Mouse (Mus musculus) left cerebral cortex, adult 11 months (tissue): ENCODE results near the gene Gpr39.
"Not testable (repeated sequence)": the region's sequence is repeated elsewhere in the genome, so short reads cannot be mapped to it uniquely, and the experiment has no call there.

Experiments used
- DNase-seq: peaks from one replicate; pipeline ENCODE4 v3.0.0; 2022; ENCODE audit warnings: low spot score

Gene Gpr39

DNA sequence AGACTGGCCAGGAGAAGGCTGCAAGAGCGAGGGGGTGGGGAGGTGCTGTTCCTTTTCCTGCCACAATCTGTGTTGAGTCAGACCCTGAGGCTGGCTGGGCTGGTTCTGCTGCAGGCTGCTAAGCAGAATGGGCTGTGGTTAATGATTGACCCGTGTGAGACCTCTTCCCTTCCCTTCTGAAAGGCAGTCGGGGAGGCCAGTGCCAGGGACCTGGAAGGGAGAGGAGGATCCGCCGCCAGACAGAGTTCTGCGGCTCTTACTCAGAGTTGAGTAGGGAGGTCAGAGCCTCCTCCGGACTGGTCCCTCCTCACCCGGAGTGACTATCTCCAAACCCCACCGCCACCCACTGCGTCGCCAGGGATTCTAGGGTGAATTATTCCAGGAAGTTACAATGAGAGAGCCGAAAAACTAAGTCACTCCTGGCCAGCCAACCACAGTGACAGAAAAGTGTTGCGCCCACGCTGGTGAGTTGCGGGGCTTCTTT is at the start of gene Gpr39:
Gpr39 (plus strand) TSS at position 206 of the 484 bp plus-strand sequence.
- DNase-seq, result no peak

DNA sequence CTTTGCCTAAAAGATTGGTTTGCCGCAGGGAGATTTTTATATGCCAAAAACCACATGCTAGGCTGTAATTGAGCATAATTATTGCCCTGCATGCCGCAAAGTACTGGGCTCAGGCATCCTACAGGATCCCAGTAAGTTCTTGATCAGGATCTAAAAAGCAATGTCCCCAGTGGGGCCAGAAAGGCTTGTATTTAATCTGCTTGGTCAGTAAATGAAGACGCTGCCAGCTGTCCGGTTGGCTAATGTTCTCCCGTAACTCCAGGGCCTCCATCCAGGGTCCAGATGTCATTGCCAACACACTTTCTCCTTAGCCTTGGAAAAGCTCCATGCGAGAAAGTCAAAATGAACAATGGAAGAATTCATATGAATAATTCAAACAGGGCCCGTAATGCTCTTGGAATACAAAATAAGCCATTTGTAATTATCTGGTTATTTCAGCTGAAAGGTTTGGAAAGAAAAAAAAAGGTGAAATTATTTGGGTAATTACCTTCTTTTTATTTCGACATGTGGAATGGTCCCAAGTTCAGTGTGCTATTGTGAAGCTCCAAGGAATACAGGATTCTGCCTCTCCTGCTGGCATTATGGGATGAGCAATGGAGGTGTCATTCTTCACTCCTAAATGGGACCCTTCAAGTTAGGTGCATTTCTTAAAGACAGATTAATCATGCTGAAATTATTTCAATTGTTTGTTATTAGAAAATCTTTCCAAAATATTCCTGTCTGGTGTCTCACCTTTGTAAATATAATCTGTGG is 37.1 kb upstream of the Gpr39 start:
- no peak for DNase-seq

DNA sequence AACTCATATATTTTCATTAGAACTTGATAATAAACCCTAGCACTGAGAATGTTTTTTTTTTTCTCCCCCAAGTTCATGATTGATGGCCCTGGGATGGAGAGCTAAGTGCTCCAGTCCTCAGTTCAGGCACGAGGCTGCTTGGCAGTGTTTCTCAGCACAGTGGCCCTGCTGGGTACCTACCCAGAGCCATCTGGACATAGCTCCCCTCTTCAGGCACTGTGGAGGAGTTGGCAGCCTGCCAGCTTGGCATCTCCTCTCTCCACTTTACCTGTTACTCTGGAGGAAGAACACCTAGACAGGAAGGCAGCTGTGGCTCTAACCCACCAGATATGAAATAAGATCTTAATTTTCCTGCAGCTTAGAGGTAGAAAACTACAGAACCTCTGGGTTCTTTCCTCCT is 33.2 kb upstream of the Gpr39 start:
- DNase-seq, result no peak

DNA sequence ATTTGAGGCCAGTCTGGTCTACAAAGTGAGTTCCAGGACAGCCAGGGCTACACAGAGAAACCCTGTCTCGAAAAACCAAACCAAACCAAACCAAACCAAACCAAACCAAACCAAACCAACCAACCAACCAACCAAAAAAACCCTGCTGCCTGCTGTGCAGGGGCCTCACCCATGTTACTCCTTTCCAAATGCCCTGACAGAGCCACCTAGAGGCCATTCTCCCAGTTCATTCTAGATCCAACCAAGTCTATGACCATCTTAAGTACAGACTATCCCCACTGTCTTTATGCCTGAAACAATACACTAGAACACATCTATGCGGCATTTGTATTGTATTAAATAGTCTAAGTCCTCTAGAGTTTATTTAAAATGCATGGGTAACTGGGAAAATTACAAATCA is 30.0 kb upstream of the Gpr39 start:
- DNase-seq, result not testable (repeated sequence)

DNA sequence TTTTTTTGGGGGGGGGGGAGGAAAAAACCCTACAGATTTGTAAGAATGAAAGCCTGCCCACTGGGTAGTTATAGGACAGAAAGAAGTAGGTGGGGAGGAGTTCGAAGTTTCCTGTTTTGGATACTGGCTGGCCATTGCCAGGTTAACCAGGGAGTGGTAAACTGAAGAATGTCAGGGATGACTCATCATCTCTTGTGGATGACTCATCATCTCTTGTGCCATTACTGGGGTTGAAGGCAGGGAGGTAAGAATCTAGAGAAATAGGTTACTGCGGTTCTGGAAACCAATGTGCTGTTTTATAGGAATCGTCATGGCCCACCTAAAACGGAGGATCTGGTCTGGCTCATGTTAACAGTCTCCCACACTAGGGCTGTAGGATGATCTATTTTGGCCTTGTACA is 28.8 kb upstream of the Gpr39 start:
- no peak for DNase-seq

DNA sequence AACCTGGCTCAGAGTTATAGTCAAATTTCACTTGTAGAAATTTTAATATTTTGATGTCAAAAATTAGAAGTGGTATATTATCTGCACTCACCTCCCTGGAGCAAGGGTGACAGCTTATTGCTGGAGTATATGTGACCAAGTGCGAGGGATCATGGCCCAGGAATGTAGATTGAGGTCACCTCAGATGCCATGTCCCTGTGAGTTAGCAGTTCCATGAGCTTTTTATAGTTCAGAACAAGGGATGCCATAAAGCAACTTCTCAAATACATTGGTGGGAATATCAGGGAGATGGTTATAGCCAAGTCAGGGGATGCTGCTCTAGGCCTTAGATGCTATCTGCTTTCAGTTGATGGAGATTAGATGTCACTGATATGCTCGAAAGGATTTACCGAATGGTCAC is 27.7 kb upstream of the Gpr39 start:
- DNase-seq, result no peak

DNA sequence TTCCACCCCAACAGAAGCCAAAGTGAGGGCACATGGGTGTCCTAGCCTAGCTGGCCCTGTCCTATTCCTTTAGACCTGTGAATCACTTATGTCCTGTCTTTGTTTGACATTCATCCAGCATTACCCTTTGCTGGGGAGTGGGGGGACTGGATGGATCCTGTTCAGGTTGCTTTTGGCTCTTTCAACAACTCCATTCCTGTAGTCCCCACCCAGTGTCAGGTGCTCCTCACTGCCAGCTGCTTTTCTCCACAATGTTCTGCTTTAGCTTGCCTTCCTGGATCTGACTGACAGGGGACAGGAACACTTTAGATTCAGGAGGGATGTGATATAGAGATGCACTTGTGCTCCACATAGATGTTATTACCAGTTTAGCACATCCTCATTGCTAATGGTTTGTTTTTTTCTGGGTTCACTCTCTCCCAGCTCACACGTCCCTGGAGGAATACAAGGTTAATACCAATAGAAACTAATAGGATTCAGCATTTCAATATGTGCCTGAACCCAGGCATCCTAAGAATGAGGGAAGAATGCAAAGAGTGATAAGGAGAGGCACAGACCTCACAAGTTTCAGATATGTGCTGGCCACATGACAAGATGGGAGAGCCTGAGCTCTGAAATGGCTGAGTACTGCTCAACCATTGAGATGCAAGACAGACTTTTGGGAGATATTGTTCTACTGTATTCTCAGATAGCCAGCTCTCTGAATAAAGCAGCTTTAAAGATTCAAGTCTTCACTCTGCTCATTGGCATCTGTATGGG is 23.8 kb upstream of the Gpr39 start:
- DNase-seq, result no peak

DNA sequence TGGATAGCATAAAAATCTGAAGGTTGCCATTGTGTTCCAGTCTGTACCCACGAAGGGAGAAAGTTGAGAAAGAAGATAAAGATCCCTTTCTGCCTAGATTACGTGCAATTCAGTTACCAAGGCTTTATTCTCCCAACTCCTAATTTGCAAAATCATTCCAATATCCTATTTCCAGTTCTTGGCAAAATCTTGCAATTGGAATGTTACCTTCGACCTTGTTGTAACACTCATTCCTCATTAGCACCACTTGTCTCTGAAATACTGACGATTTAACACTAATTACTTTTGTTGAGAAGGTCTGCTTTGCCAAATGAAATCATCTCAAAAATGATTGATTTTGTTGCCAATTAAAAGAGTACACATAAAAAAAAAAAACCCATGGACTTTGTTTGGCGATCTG is 19.4 kb upstream of the Gpr39 start:
- DNase-seq, result no peak

DNA sequence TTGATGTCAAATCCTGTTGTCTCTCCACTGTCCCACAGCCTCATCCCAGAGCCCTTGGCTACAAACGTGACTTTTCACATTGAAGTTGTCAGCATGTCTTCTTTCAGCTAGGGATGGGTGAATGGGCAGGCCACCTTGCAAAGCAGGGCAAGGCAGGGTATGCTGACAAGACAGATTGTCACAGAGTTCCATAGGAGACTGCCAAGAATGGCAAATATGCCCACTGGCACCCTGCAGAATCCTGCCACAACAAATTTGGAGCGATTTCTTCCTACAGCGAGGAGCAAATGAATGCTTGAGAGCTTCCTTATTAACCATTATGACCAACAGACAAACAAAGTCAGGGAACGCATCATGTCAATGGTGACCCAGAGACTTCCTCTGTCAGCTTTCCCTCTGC is 16.6 kb upstream of the Gpr39 start:
- no peak for DNase-seq

DNA sequence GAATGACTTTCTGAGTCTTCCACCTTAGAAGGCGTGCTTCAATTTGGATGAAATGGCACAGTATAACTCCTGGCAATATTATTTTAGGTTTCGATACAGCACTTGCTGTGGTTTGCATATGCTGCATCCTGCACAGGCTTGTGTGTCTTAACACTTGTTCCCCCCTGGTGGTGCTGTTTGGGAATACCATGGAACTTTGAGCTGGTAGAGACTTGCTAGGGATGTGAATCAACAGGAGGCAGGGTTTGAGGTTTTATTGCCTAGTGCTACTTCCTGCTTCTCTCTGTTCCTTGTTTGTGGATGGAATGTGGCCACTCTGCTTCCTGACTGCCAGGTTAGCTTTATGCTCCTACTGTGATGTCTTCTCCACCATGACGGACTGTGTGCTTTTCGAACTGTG is 15.9 kb upstream of the Gpr39 start:
- DNase-seq, result no peak

DNA sequence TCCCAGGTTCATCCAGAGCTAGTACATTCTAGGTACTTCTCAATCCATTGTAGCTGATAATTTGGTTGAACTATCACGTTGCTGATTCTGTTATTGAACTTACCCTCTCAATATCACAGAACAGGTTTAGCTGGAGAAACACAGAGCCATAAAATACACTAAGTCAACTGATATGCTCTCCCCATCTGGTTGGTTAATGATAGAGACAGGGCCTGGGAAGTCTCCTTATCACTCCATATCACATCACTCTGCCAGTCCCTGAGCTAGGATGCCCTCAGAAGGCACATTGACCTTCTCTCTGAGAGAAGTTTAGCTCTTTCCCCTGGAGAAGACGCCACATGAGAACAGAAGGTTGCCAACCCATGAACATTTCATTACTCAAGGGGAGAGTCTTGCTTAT is 14.7 kb upstream of the Gpr39 start:
- no peak for DNase-seq

DNA sequence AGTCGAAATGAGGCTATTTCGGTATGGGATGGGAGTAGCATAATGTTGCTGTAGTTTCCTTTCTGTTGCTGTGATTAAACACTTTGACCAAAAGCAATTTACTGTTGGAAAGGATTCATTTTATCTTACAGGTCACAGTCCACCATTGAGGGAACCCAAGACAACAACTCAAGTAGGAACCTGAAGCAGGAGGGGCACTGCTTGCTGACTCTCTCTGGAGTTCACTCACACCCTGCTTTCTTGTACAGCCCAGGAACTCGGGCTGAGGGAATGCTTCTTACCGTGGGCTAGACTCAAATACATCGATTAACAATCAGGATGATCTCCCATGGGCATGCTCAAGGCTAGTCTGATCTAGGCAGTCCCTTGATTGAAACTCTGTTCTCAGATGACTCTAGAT is 14.1 kb upstream of the Gpr39 start:
- no peak for DNase-seq

DNA sequence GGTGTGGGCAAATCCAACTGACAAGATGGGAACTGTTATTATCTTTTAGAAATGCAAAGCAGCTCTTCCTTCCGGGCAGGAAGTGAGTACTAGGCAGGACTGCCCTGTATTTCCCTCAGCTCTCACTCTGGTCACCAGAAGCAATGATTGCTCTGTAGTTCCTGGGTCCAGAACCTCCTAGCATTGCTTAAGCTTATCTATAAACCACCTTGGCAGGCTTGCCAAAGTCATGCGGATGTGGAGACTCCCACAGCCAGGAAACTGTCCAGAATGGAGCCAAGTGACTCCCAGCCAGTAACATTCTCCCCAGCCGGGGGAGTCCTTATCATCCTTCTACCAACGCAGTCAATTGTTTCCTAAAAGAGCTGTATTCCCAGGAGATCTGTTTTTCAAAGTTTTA is 13.7 kb upstream of the Gpr39 start:
- no peak for DNase-seq

DNA sequence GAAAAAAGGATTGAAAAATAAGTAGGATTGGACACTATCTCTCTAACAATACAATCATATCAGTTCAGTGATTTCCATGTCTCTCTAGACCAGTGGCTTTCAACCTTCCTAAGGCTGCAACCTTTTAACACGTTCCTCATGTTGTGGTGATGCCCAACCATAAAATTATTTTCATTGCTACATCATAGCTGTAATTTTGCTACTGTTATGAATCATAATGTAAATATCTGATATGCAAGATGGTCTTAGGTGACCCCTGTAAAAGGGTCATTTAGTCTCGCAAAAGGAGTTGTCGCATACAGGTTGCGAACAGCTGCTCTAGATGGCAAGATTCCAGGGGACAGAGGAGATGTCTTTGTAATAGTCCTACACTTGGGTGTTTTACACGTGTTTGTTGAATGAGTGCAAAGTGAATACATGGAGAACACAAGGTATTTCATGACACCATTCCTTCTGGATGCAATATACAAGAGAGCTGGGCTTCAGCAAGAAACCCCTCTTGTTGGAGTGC is 11.6 kb upstream of the Gpr39 start:
- DNase-seq, result no peak

DNA sequence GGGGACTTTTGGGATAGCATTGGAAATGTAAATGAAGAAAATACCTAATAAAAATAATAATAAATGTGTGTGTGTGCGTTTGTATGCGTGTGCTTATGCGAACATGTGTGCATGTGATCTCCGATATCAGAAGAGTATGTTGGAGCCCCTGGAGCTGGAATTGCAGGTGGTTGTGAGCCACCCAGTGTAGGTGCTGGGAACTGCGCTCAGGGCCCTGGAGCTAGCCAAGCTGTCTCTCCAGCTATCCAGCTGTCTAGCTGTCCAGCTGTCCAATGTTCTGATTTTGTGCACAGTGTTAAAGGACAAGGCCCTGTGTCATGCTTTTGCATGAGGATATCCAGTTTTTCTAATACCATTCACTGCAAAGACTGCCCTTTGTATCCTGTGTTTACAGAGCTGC is 7.8 kb upstream of the Gpr39 start:
- no peak for DNase-seq

DNA sequence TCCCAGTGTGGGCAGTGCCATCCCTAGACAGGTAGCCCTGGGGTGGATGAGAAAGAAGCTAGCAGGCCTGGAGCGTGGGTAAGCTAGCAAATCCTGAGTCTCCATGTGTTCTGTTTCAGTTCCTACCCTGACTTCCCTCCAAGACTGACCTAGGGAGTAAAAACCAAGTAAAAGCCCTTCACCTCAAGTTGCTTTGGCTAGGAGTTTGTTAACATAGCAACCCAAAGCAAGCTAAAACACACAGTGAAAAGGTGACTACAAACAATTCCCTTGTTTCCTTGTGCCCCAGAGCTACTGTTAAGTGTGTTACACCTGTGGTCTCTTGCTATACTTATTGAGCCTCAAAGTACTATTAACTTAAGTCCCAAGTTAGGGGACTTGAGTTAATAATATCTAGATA is 1.6 kb upstream of the Gpr39 start:
- no peak for DNase-seq

DNA sequence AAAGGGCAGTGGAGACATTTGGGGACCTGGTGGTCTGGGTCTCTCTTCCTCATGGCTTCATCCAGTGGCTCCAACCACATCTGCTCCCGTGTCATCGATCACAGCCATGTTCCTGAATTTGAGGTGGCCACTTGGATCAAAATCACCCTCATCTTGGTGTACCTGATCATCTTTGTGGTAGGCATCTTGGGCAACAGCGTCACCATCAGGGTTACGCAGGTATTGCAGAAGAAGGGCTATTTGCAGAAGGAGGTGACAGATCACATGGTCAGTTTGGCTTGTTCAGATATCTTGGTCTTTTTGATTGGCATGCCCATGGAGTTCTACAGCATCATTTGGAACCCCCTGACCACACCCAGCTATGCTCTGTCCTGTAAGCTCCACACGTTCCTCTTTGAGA is 491 bp downstream of the Gpr39 start:
- DNase-seq, result no peak

DNA sequence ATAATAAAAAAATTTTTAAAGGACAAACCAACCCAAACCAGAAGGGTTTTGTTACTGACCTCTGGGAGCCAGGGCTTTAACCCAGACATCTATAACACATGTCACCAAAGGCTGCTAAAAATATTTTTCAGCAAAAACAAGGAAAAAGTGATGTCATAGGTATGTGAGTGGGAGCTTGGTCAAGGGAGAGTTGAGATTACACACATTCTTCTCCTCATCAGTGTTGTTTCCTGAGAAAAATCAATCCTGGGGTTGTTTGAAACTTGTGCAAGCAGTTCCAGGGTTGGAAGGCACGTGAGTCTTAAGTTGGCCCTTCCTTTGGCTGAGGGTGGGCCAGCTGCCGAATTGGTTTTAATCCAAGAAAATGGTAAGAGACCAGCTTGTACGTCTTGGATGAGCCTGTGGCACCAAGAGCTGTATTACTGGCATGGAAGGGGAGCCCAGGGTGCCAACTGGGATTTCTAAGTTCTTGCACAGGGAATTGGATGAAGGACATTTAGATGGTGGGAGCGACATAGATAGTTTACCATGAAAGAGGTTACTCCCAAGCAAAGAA is 2.8 kb downstream of the Gpr39 start:
- no peak for DNase-seq

DNA sequence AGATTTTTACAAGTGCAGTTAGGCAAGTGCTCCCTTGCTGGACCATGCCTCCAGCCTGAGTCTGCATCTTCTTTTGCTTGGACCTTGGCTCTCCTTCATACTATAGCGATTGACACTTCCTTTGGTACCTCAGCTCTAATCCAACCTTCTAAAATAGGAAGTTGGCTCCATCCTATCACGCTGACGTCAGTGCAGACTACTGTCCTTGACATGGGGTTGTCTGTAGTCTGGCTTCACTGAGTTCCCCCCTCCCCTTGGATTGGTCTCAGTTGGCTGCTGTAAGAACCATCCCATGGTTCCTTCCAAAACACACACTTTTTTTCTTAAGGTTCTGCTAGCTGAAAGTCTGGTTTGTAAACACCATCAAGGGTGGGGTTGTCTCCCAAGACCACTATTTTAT is 7.6 kb downstream of the Gpr39 start:
- no peak for DNase-seq

DNA sequence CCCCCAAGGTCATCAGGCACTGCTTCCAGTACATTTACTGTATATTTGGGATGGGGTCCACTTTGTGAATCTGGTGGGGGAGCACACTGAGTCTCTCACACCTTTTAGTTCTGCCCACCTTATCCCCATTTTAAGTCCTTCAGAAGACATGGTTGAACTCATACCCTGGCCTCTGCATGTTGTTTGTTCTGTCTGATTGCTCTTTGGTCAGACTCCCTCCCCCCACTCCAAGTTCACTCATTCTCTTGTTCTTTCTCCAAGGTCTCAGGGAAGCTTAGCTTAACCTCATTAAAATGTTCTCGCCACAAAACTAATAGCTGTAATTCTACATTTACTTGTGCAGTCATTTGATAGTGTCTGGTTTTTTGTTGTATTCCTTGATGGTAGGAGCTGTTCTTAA is 8.5 kb downstream of the Gpr39 start:
- no peak for DNase-seq

DNA sequence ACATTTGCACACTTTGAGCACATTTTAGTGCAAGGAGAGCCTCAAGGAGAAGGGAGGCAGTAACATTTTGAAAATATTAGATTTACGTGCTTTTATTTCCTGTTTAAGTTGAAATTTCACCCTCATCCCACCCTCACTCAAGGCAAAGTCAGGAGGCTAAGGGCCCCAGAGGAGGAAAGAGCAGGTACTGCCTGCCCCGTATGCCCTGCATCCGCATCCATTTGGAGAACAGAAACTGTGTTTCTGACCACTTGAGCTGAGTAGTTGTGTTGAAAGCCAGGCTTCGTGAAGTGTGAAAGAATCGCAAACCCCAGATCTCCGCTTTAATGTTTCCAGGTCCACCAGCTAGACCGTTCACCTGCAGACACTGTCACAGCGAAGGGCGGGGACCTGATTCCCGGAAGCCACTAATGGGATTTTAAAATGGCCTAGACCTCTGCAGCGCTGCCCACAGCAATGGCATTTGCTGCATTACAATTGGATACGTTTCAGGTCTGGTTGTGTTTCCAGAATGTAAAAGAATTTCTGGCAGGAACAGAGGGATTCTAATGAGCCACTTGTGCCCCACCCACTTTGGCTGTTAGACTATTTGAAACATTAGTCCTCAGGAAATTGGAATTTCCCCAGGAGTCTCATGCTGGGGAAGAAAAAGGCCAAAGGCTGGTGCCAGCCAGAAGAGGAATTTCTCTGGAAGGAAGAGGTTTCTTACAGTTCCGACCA is 11.1 kb downstream of the Gpr39 start:
- no peak for DNase-seq

DNA sequence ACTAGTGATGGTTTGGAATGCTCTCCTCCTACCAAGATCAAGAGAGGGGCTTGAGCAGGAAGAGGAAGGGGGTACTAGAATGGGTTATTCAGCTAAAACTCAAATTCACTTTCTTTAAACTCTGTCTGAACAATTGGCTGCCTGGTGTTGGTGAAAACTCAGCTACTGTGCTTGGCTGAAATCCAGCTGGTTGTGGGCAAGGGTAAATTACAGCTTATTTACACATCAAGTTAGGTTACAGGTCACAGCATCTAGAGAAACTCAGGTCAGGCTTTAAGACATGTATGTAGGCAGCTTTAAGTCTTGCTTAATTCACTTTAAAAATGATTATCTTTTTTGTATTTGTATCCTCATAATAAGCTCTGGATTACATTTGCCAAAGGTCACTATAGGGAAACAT is 16.7 kb downstream of the Gpr39 start:
- DNase-seq, result no peak

DNA sequence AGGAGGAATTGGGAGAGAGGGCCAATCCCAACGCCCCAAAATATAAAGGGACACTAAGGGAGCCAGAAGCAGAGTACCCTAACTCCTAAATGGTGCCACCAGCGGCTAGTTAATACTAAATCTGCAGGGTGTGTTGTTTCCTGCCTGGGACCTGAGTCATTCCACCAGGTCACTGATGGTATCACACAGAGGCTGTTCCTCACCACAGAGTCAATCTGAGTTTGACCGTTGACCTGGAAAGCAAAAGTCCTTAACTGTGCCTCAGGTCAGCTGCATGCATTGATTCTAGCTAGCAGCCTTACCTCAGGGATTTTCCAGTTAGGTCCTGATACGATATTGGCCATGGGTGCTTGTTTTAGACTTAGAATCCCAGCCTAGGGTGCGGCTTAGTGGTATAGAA is 17.5 kb downstream of the Gpr39 start:
- DNase-seq, result no peak
